Mouse (Mus musculus): ENCODE results near the gene Dst.

- no peak for TF ChIP-seq POLR2A (IDR thresholded peaks at IDR 0.05; ENCODE audit: borderline replicate concordance, control insufficient read depth, low read depth, low read length)
- TF ChIP-seq CTCF (IDR thresholded peaks at IDR 0.05; ENCODE audit: control insufficient read depth, insufficient read depth, low read length): no peak
Measured at GRCm38 (mm10) chr1:34059231-34059630, 151.2 kb downstream of the Dst start.
